Mouse (Mus musculus) midbrain, embryonic 15.5 days (tissue): Measurements from ENCODE around the gene Gm28044. TPM values are rescaled to one million over a fixed set of nuclear protein-coding genes. Genes with fewer than 3 reads are reported as not detected.
"Not testable (repeated sequence)": the region's sequence is repeated elsewhere in the genome, so short reads cannot be mapped to it uniquely, and the experiment has no call there.

Source experiments
- ATAC-seq: fragments of 200-750 bp; cut with Nextera tagmentation; replicated peaks from 2 replicates; pipeline ENCODE4 v1.8.0; 2017; ENCODE audit warnings: moderate TSS enrichment
- H3K27ac ChIP-seq: fragments of 300-500 bp; sonication (generic); 2 replicates; pipeline ENCODE4 v1.5.1; 2015; ENCODE audit warnings: mild to moderate bottlenecking, inconsistent platforms
- H3K27me3 ChIP-seq: fragments of 300-500 bp; sonication (generic); replicated peaks from 2 replicates; pipeline ENCODE4 v1.6.1; 2015; ENCODE audit warnings: inconsistent platforms
- H3K36me3 ChIP-seq: fragments of 300-500 bp; sonication (generic); replicated peaks from 2 replicates; pipeline ENCODE4 v1.6.1; 2015; ENCODE audit warnings: inconsistent platforms
- H3K4me1 ChIP-seq: fragments of 300-500 bp; sonication (generic); 2 replicates; pipeline ENCODE4 v1.6.1; 2015; ENCODE audit warnings: inconsistent platforms
- H3K4me2 ChIP-seq: fragments of 300-500 bp; sonication (generic); 2 replicates; pipeline ENCODE4 v1.6.1; 2015; ENCODE audit warnings: inconsistent platforms, mild to moderate bottlenecking, moderate library complexity
- H3K4me3 ChIP-seq: fragments of 300-500 bp; sonication (generic); 2 replicates; pipeline ENCODE4 v1.5.1; 2015; ENCODE audit warnings: mild to moderate bottlenecking, inconsistent platforms
- H3K9ac ChIP-seq: fragments of 300-500 bp; sonication (generic); 2 replicates; pipeline ENCODE4 v1.6.1; 2015; ENCODE audit warnings: mild to moderate bottlenecking, inconsistent platforms
- H3K9me3 ChIP-seq: fragments of 300-500 bp; sonication (generic); 2 replicates; pipeline ENCODE4 v1.6.1; 2016; ENCODE audit warnings: inconsistent platforms
- WGBS: fragments of 180-500 bp; shearing (Covaris S2); methylation state at CpG from one replicate; pipeline ENCODE4 v1.1.7; 2015; ENCODE audit warnings: mixed read lengths; 5-methylcytosine and 5-hydroxymethylcytosine counted together
- polyA plus RNA-seq: library from polyadenylated mRNA; unstranded; fragments of >200 nt; fragmentation: Nextera tagmentation; extraction: Ambion mirVana; gene quantifications from 2 replicates; pipeline ENCODE4 v1.2.1, GENCODE M21; 2015

Gm28044 gene
- not detected in 2 replicates for polyA plus RNA-seq

DNA sequence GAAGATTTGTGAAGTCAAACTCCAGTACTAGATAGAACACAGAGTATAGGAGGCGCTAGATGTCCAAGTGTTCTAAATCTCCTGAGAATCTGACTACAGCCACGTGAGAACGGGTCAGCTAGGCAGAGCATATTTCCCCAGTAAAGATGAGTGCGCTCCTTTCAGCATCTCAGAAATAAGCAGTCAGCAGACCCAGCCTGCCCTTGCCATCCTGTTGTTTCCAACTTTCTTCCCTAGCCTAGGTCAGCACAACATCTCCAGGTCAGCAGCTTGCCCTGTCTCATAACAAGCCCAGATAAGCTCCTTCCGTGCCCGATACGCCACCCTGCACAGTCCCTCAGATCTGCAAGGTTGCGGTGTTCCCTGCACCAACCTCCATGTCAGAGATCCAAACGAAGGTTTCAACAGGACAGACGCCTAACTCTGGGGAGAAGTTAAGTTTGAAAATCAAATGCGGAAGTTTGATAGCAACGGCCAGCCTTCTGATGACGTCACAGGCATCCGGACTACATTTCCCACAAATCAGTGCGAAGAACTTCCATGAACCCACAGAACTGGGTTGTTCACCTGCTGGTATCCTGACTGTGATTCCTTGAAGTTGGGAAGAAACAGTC, at the start of gene Gm28044, which contains the start of gene Zfp953:
Gene Gm28044, minus strand, starts transcription at position 406 of the 614 bp plus-strand sequence.
Gene Zfp953, minus strand, starts transcription at position 475 of the 614 bp plus-strand sequence.
- peaks cover 10% of the 10 kb centered on the region for H3K4me1 ChIP-seq
- peak within 1 kb of the TSS; percentile 54 for H3K27ac ChIP-seq
- WGBS: under 1% methylated on average over 15 of the region's 15 CpGs
- peak within 1 kb of the TSS; percentile 82 for H3K4me3 ChIP-seq
- H3K27me3 ChIP-seq: no peaks in the 10 kb centered on the region
- peak; percentile 97 for ATAC-seq
- peak within 1 kb of the TSS; percentile 58 for H3K9ac ChIP-seq
- H3K36me3 ChIP-seq: no peaks in the 10 kb centered on the region
- H3K4me2 ChIP-seq: peak within 1 kb of the TSS; percentile 87
- H3K9me3 ChIP-seq: no peaks in the 10 kb centered on the region

DNA sequence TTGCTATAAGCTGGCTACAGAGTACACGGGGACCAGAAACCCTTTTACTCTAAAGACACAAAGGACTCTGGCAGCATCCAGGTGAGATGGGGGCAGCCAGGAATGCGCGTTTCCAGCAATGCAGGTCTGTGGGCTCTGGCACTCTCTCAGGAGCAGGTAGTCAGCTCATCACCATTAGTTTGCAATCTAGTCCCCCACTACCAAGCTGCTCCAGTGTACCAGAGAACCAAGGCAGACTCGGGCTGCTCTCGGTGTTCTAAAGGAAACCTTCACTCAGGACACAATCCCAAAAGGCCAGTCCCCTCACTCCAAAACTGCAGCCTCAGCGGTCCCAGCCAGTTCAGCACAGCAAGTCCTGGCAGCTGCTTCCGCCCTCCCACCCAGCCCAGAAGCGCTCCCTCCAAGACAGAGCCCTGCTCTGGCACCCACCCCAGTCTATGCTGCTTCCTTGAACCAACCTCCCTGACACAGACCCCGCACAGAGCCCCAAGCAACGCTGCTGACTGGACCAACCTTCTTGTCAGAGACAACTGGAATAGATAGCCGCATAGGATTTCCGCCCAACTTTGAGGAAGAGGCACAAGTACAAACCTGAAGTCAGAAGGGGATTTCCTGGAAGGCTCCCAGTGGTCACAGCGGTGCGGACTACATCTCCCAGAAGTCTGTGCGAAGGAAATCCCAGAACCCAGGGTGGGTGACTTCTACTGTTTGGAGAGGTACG, 39.0 kb upstream of the Gm28044 start, which contains the start of gene Zfp429:
Gene Zfp429, minus strand, starts transcription at position 637 of the 721 bp plus-strand sequence.
- peak within 1 kb of the TSS; percentile 52 for H3K4me3 ChIP-seq
- H3K27me3 ChIP-seq, H3K27ac ChIP-seq, H3K9me3 ChIP-seq, H3K36me3 ChIP-seq, H3K4me1 ChIP-seq: not testable (repeated sequence)
- ATAC-seq: peak; percentile 98
- H3K4me2 ChIP-seq: peak within 1 kb of the TSS; percentile 73
- WGBS: 5% methylated on average over 16 of the region's 16 CpGs
- peak within 1 kb of the TSS; percentile 55 for H3K9ac ChIP-seq

DNA sequence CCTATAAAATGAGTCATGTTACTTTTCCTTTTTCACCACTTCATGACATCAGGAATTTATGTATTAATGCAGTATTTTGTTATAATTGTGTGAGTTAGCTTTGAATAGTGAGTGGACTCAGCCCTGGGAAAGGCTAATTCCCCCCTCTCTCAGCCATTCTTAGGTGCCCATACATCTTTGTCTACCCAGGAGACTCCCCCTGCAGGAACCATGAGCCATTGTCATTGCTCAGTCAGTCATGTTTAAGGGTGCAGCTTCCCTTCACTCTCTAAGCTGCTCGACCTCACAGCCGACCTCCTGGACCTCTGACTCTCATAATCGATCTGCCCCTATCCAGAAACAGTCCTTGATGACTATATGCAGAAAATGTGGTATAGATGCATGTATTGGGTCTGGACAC, 15.9 kb upstream of the Gm28044 start:
- H3K9me3 ChIP-seq, H3K4me1 ChIP-seq, H3K27ac ChIP-seq, H3K4me2 ChIP-seq, H3K9ac ChIP-seq, H3K27me3 ChIP-seq, H3K4me3 ChIP-seq, H3K36me3 ChIP-seq: not testable (repeated sequence)
- ATAC-seq: peak; percentile 35; the same call in 1 of the 2 replicates
- WGBS: 67% methylated on average over 3 of the region's 3 CpGs

DNA sequence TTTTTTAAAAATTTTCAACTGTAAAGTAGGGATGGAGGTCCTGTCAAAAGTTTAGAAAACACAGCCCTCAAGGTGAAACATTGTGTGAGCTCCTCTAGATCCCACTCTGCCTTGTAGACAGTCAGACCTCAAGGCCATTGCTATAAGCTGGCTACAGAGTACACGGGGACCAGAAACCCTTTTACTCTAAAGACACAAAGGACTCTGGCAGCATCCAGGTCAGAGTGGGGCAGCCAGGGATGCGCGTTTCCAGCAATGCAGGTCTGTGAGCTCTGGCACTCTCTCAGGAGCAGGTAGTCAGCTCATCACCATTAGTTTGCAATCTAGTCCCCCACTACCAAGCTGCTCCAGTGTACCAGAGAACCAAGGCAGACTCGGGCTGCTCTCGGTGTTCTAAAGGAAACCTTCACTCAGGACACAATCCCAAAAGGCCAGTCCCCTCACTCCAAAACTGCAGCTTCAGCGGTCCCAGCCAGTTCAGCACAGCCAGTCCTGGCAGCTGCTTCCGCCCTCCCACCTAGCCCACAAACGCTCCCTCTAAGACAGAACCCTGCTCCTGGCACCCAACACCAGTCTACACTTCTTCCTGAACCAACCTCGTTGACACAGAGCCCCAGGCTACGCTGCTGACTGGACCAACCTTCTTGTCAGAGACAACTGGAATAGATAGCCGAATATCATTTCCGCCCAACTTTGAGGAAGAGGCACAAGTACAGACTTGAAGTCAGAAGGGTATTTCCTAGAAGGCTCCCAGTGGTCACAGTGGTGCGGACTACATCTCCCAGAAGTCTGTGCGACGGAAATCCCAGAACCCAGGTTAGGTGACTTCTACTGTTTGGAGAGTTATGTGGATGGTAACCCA, 14.9 kb upstream of the Gm28044 start, which contains the start of the genes Gm28041 and Zfp456:
Gene Gm28041, minus strand, starts transcription at position 684 of the 862 bp plus-strand sequence.
Gene Zfp456, minus strand, starts transcription at position 761 of the 862 bp plus-strand sequence.
- H3K4me3 ChIP-seq: peak within 1 kb of the TSS; percentile 38
- not testable (repeated sequence) for H3K9me3 ChIP-seq, H3K27ac ChIP-seq, H3K9ac ChIP-seq, H3K27me3 ChIP-seq, H3K36me3 ChIP-seq, H3K4me1 ChIP-seq
- 21% methylated on average over 15 of the region's 15 CpGs for WGBS
- peak; percentile 97 for ATAC-seq
- H3K4me2 ChIP-seq: peak within 1 kb of the TSS; percentile 51

DNA sequence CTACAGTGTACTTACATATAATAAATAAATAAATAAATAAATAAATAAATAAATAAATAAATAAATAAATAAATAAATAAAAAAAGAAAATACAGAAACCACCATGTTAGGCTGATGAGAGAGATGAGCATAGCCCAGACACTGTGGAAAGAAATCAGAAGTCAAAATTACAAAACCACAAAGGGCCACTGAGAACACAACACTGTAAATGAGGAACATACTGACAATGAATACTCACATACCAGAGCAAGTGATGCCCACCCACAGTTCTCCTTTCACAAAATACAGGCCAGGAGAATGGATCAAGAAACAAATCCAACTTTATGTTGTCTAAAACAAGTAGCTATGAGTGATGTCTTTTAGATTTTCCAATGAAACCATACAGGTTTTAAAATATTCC, 8.5 kb downstream of the Gm28044 start:
- H3K27ac ChIP-seq: no peak overlapping the region
- H3K9me3 ChIP-seq: no peaks in the 10 kb centered on the region
- H3K4me1 ChIP-seq: no peaks in the 10 kb centered on the region
- no peak for ATAC-seq
- H3K4me3 ChIP-seq: no peak overlapping the region
- H3K27me3 ChIP-seq: no peaks in the 10 kb centered on the region
- H3K9ac ChIP-seq: no peak overlapping the region
- H3K36me3 ChIP-seq: no peaks in the 10 kb centered on the region
- H3K4me2 ChIP-seq: no peak overlapping the region

DNA sequence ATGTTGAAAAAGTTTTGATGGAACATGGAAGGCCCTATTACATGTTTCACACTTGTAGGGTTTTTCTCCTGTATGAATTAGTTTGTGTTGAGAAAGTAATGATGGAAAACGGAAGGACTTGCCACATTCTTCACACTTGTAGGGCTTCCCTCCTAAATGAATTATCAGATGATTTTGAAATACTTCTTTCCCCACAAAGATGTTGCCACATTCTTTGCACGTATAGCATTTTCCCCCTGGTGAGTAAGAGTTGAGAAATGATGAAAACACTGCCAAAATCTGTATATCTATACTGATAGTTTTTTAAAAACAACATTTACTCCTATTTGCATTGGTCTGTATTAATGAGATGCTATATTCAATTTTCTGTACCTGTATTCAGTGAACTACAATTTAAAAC, 16.9 kb downstream of the Gm28044 start:
- no peaks in the 10 kb centered on the region for H3K9me3 ChIP-seq
- 93% methylated on average over 2 of the region's 2 CpGs for WGBS
- no peak overlapping the region for H3K9ac ChIP-seq
- no peak overlapping the region for H3K4me2 ChIP-seq
- H3K27me3 ChIP-seq: no peaks in the 10 kb centered on the region
- H3K36me3 ChIP-seq: no peaks in the 10 kb centered on the region
- no peaks in the 10 kb centered on the region for H3K4me1 ChIP-seq
- no peak overlapping the region for H3K4me3 ChIP-seq
- H3K27ac ChIP-seq: no peak overlapping the region
- ATAC-seq: no peak

DNA sequence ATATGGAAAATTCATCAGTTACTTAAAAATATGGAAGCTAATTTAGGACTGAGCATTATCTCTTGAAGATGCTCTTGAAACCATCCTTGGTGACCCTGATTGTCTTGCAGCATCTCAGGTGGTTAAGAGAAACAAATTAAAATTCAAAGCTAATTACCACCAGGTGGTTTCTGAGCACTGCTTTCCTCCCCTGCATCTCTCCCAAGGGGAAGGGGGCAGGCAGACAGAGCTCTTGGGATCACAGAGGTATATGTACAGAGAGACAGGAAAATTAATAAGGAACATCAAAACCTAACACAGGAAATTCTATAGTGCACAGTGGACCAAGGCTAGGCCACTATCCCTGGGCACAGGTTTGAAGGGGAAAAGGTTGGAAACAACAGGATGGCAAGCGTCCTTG, 27.5 kb downstream of the Gm28044 start:
- peak; percentile 48 for ATAC-seq

DNA sequence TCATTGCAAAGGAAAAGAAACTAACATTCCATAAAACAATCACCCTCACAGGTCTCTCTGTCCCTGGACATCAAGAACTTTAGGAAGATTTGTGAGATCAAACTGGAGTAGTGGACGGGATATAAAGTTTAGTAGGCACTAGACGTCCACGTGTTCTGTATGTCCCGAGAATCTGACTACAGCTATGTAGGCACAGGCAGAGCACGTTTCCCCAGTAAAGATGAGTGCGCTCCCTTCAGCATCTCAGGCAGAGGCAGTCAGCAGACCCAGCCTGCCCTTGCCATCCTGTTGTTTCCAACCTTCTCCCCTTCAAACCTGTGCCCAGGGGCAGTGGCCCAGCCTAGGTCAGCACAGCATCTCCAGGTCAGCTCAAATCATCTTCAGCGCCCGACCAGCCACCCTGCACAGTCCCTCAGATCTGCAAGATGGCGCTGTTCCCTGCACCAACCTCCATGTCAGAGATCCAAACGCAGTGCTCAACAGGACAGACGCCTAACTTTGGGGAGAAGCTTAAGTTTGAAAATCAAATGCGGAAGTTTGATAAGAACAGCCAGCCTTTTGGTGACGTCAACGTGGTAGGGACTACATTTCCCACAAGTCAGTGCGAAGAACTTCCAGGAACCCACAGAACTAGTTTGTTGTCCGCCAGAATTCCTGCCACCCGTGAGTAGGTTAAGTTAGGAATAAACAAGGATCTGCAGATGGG, 28.2 kb downstream of the Gm28044 start, which contains the start of gene Zfp595:
Gene Zfp595, minus strand, starts transcription at position 552 of the 706 bp plus-strand sequence.
- no peaks in the 10 kb centered on the region for H3K9me3 ChIP-seq
- 18% methylated on average over 17 of the region's 17 CpGs for WGBS
- no peaks in the 10 kb centered on the region for H3K27me3 ChIP-seq
- peak within 1 kb of the TSS; percentile 30 for H3K9ac ChIP-seq
- no peak within 1 kb of the TSS for H3K27ac ChIP-seq
- H3K36me3 ChIP-seq: no peaks in the 10 kb centered on the region
- H3K4me2 ChIP-seq: peak within 1 kb of the TSS; percentile 61
- peaks cover 9% of the 10 kb centered on the region for H3K4me1 ChIP-seq
- peak; percentile 95 for ATAC-seq
- H3K4me3 ChIP-seq: peak within 1 kb of the TSS; percentile 47

More for the DNA sequence above, 27.5 kb downstream of the Gm28044 start:
- WGBS: 57% methylated on average over 1 of the region's 1 CpGs
- Histone ChIP-seq H3K4me1 (peaks cover 9% of the 10 kb centered on the region), H3K4me2 (peak overlapping the region; percentile 61), H3K4me3 (peak overlapping the region; percentile 47), H3K36me3 (no peaks in the 10 kb centered on the region), H3K27ac (no peak overlapping the region), H3K9ac (peak overlapping the region; percentile 30), H3K27me3 (no peaks in the 10 kb centered on the region), H3K9me3 (no peaks in the 10 kb centered on the region)

DNA sequence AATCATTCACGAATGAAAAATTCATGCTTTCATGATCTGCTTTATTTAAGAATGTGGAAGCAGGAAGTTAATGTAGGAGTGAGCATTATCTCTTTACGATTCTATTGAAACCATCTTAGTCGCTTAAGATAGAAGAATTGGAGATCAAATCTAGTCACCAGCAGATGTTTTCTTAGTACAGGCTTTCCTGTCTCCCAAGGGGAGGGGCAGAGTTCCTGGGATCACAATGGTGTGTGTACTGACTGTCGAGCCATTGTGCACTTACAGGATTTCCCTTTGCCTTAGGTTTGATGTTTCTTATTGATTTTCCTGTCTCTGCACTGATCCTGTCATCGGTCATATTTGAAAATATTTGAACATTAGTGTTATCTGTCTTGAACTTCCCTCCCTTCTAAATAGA, 53.6 kb downstream of the Gm28044 start:
- H3K4me2 ChIP-seq: peak overlapping the region; percentile 81
- peak; percentile 65 for ATAC-seq
- H3K27me3 ChIP-seq: no peaks in the 10 kb centered on the region
- 31% methylated on average over 5 of the region's 5 CpGs for WGBS
- H3K9me3 ChIP-seq: no peaks in the 10 kb centered on the region
- peak overlapping the region; percentile 82 for H3K4me3 ChIP-seq
- peaks cover 11% of the 10 kb centered on the region for H3K4me1 ChIP-seq
- no peaks in the 10 kb centered on the region for H3K36me3 ChIP-seq
- H3K27ac ChIP-seq: peak overlapping the region; percentile 74
- peak overlapping the region; percentile 38 for H3K9ac ChIP-seq

DNA sequence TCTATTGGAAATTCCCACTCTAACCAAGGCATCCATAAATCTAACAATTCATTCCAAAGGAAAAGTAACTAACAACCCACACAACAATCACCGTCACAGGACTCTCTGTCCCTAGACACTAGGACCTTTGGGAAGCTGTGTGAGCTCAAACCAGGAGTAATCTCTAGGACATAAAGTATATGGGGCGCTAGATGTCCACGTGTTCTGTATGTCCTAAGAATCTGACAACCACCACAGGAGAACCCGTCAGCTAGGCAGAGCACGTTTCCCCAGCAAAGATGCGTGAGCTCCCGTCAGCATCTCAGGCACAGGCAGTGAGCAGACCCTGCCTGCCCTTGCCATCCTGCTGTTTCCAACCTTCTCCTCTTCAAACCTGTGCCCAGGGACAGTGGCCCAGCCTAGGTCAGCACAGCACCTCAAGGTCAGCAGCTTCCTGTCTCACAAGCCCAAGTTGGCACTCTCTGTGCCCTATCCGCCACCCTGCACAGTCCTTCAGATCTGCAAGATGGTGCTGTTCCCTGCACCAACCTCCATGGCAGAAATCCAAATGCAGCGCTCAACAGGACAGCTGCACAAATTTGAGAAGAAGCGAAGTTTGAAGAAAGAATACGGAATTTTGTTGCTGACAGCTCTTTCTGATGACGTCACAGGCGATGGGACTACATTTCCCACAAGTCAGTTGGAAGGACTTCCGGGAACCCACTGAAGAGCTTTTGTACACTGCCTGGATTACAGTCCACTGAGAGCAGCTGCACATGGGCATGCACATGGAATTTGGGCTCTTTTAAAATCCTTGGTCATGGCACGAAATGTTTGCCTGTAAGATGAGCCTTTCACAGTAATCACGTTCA, 54.3 kb downstream of the Gm28044 start, which contains the start of gene Zfp457:
Gene Zfp457, minus strand, starts transcription at position 664 of the 851 bp plus-strand sequence.
- H3K9me3 ChIP-seq: no peaks in the 10 kb centered on the region
- H3K27ac ChIP-seq: peak within 1 kb of the TSS; percentile 74
- H3K4me1 ChIP-seq: peaks cover 11% of the 10 kb centered on the region
- no peaks in the 10 kb centered on the region for H3K36me3 ChIP-seq
- H3K4me3 ChIP-seq: peak within 1 kb of the TSS; percentile 82
- peak within 1 kb of the TSS; percentile 81 for H3K4me2 ChIP-seq
- ATAC-seq: peak; percentile 100
- 13% methylated on average over 16 of the region's 16 CpGs for WGBS
- H3K27me3 ChIP-seq: no peaks in the 10 kb centered on the region
- peak within 1 kb of the TSS; percentile 74 for H3K9ac ChIP-seq

DNA sequence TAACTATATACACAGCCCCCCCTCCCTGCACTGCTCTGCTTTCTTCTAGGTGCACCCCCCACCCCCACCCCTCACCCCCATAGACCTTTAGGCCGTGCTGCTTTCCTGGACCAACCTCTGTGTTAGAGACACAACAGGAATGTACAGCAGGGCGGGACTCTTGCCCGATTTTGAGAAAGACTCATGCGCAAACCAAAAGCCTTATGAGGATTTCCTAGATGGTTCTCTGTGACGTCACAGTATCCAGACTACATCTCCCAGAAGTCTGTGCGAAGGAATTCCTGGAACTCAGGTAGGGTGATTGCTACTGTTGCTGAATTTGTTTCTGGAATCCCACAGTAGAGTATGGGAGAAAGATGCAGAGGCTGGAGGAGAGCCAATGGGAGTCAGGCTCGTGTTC, 82.0 kb downstream of the Gm28044 start, which contains the start of gene Zfp458:
Gene Zfp458, minus strand, starts transcription at position 153 of the 400 bp plus-strand sequence.
- ATAC-seq: peak; percentile 54; the same call in 1 of the 2 replicates
- Histone ChIP-seq H3K4me1 (no peaks in the 10 kb centered on the region), H3K4me2 (no peak within 1 kb of the TSS), H3K36me3 (no peaks in the 10 kb centered on the region), H3K4me3 (no peak within 1 kb of the TSS), H3K27me3 (no peaks in the 10 kb centered on the region), H3K9ac (no peak within 1 kb of the TSS), H3K27ac (no peak within 1 kb of the TSS), H3K9me3 (no peaks in the 10 kb centered on the region)
- WGBS: 43% methylated on average over 7 of the region's 7 CpGs
